Mouse (Mus musculus) mouse embryonic stem cell (cell line): ENCODE results near the gene Rptor.

Experiments
- in situ Hi-C, 2 experiments: fragments of 300-500 bp; cut with MboI; formaldehyde crosslinking; loops; 1 replicate in 1 of 2; 3 replicates in 1 of 2; pipeline ENCODE4 v1.14.3; 2019 to 2020; ENCODE audit warnings: low sequenced_read_pairs in 2 of 2, low pct_unique_long_range_greater_than_20kb in 1 of 2, mixed read lengths in 1 of 2; ENCODE audit not compliant: unreplicated experiment in 1 of 2

Rptor gene

DNA sequence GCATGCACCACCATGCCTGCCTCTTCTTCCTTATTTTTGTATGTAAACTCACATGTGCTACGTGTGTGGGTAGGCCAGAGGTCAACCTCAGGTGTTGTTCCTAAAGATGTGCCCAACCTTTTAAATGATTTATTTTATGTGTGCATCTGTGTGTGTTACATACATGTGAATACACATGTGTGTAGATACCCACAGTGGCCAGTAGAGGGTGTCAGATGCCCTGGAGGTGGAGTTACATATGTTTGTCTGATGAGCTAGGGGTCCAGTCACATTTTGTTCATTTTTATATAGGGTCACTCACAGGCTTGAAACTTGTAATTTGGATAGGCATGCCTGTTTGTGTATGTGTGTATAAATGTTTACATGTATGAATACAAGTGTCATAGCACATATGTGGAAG is 2.4 kb upstream of the Rptor start:
- in situ Hi-C loops, result no loop called here

DNA sequence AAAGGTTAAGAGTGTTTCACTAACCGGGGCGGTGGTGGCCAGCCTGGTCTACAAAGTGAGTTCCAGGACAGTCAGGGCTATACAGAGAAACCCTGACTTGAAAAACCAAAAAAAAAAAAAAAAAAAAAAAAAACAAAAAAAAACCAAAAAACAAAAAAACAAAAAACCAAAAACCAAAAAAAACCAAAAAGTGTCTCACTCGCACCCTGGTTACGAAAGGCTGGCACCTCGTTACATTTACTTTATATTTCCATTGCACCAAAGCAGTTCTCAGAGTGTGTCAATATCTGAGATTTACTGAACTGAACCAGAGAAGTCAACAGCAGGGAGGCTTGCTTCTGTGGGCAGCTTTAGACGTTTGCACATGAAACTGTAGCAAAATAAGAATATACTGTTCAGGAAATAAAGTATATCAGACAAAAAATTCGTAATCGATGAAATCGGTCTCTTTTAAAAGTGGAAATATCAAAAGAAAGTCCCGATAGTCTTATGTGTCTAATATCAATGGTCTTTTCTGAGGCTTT is 466 bp upstream of the Rptor start:
- in situ Hi-C loops, result no loop called here

DNA sequence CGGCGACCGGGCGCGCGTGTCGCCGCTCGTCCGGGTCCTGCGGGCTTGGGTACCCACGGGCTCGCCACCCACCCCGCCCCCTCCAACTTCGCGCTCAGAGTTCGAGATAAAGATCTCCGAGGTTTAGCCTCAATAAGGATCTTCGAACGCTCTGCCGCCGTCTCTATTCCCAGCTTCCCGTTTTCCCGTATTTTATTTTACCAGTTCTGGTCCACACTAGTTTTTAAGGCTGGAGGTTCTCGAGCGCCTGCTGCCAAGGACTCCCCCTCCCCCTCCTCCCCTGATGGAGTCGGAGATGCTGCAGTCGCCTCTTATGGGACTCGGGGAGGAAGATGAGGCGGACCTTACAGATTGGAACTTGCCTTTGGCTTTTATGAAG is 811 bp downstream of the Rptor start:
- in situ Hi-C loops, result no loop called here

DNA sequence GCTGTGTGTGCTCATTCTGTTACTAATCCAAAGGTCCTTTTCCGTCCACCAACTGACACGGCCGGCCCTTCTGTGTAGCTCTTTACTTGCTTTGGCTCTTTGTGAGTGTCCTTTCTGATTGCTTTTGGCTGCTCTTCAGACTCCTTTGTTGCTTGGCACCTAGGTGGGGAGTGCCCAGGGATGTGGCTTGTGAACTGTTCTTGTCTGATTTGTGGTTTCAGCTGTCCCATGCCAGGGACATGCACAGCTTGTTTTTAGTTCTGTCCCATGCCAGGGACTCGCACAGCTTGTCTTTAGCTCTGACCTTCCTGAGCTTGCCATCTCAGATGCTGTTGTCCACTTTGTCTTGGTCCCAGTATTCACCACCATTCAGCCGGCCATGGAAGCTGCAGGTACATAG is 4.8 kb downstream of the Rptor start:
- in situ Hi-C loops, result no loop called here

DNA sequence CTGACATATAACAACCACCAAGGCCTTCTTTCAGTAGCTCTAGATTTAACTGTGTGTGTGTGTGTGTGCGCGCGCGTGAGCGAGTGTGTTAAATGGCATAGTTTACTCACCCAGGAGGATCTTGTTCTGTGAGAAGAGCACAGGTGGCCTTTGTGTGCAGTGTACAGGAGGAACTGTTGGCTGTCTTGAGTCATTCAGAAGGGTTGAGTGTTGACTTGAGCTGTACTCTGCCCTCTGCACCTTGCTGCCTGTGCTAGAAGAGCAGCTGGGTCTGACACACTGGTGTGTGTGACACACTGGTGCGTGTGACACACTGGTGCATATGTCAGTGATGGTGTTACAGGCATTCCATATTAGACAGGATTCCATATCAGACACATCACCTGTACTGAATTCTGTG is 8.8 kb downstream of the Rptor start:
- in situ Hi-C loops, result no loop called here

DNA sequence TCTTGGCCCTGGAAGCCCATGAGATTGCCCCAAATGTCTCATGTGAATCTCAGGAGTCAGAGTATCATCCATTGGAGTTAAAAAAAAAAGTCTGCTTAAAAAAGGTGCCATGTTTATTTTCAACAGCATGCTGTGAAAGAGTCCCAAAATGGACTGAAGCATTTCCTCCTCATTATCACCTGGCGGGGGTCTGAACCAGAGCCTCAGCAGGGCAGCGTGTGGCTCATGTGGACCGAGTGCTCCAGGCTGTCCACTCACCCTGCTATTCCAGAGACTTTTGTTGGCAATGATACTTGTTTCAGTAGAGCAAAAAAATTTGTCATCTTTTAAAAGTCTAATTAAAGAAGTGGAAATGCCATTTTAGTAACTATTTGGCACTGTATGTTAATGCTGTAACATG is 9.5 kb downstream of the Rptor start:
- in situ Hi-C loops, result no loop called here

DNA sequence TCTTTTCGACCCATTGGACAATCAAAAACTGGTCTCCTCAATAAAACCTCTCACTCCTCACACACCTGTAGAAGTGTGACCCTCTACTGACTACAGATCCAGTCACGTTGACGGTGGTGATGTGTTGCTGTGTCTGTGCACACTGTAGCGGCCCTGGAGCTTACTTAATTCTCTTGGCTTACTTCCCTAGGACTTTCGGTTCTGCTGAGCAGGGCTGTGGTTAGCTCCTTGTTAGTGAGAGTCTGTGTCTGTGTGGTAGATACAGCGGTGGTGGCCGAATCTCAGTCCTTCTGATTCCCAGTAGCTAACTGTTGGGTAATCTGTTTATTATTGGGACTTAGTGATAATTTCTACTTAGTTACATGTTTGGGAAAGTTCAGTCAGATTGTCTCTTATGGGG is 12.4 kb downstream of the Rptor start:
- in situ Hi-C loops, result no loop called here

DNA sequence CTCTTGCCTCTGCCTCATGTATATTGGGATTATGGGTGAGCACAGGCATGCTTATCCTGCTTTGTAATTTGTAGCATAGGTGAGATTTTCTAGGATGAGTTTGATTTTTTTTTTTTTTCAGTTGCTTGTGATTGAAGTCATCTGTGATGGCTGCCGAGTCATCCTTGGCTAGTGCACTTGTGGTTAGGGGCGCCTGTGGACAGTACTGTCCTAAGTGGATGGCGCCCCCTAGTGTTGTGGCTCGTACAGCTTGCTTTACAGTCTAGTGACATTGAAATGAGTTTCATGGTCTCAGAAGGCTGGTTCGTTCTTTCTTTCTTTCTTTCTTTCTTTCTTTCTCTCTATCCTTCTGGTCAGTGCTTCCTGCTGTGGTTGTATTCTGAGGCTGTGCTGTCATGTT is 16.1 kb downstream of the Rptor start:
- in situ Hi-C loops, result no loop called here

DNA sequence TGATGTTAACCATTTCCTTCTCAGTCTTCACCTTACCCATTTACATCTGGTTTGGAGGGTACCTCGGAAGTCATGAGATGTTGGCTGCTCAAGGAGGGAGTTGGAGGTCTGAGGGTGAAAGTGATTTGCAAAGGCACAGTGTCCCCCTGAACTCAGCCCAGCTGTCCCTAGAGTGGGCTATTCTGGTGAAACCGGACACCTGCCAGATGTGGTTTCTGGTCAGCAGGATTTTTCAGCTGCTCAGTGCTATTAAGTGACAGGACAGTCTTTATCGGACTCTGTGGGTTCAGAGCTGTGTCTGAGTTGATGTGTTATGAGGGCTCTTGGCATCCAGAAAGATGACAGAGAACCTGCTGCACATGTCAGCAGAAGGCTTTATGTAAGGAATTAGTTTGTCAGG is 18.6 kb downstream of the Rptor start:
- in situ Hi-C loops, result no loop called here

DNA sequence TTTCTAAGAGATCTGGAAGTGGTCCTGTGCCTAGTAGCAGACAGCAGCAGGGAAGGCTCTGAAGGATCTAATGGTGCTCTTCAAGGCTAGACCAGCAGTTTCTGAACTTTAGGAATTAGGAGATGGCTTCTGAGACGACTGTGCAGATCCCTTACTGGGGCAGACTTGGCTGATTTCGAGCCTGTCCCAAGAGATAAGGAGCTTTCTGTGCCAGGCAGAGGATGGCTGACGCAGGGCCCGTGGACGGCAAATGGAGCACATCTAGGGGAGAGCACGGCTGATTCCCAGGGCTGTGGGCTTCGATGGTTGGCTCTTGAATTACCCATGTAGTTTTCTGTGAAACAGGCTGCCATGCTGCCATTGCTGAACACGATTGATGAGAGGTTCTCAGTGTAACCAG is 21.1 kb downstream of the Rptor start:
- in situ Hi-C loops, result no loop called here

DNA sequence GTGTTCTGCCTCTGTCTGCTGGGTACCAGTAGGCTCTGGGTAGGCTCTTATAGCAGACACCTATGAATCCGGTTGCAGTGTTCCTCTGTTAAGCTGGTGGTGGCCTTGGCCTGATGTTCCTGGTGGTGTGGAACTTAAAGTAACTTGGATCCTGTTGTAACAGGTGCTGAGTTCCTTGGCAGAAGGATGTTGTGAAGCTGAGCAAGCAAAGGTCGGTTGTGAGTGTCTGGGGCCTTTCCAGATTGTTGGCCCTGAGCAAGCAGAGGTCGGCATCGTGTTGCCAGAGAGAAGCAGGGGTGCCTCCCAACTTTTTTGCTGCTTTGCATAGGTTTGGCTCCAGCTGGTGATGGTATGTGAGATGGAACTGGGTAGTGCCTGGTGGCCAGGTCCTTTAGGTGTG is 21.7 kb downstream of the Rptor start:
- in situ Hi-C loops, result no loop called here

DNA sequence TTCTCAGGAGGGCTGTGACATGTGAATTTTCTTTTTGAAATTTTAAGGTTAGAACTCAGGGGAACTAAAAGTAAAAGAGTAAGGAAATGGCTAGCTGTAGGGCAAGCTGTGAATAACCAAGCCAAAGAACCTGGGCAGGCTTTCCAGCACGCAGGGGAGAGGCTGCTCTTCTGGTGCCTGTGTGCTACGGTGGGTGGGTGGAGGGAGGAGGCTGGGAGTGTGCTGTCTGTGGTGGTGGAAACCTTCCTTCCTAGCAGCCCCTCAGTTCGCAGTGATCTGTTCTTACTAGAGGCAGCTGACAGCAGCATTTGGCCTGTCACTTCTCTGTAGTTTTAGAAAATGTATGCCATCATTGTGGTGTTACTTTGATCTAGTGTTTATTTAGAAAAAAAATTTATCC is 22.2 kb downstream of the Rptor start:
- in situ Hi-C loops, result no loop called here

DNA sequence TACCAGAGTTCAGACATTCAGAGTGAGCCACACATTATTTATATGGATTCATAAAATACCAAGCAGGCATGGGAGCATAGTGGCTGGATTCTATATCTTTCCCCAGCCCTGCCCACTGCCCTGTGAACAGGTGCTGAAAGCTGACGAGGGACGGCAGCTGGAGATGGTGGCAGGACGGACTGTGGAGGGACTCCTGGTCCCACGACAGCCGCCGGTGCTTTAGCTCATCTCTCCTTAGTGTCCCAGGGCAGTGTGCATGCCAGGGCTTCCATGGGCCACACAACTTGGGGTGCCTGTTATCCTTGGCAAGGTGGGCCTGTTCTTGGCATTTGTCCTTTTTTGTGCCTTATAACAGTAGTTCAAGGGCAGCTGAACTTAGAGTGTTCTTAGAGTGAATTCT is 22.8 kb downstream of the Rptor start:
- in situ Hi-C loops, result no loop called here

DNA sequence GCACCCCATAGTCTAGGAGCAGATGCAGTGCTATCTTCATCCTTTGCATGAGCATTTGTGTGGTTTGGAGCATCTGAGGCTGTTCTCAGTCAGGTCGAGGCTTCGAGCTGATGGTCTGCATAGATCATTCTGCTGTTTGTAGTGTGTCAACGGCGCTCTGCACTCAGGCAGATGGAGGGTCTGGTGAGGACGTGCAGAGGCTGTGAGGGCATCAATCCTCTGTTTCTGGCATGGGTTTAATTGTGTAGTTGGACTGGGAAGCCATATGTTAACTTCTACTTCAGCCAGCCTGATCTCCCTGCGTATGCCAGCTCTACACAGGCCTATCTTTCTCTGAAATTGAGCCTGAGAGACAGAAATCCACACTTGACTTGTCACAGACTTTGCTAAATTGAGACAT is 23.2 kb downstream of the Rptor start:
- in situ Hi-C loops, result no loop called here

DNA sequence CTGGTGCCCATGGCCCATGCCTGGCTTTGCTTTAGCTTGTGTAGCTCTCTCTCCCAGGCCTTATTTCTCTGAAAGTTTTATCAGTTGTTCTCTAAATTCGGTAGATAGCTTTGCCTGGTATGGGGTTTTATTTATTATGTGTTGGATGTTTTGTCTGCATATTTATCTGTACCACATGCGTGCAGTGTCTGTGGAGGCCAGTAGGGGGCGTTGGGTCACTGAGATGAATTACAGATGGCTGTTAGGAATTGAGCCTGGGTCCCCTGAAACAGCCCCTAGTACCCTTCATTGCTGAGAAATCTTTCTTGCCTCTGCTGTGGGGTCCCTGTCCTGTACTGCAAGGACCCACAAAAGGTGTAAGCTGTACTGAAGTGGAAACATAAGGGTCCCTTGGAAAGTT is 24.5 kb downstream of the Rptor start:
- in situ Hi-C loops, result no loop called here

DNA sequence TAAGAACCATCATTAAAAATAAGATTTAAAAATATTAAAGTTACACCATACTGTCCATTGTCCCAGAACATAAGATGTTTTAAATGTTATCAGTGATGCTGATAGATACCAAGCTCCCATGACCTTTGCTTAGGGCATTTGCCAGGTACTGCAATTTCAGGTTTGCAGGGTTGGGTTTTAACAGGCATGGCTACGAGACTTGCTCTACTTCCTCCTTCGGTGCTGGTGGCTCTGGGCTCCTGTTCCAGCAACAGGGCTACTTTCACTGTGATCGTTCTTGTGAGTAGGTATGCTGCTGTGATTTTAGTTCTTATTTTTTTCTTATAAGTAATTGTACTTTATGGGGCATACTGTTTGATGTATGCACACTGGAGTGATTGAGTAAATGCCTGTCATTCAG is 26.4 kb downstream of the Rptor start:
- in situ Hi-C loops, result no loop called here

DNA sequence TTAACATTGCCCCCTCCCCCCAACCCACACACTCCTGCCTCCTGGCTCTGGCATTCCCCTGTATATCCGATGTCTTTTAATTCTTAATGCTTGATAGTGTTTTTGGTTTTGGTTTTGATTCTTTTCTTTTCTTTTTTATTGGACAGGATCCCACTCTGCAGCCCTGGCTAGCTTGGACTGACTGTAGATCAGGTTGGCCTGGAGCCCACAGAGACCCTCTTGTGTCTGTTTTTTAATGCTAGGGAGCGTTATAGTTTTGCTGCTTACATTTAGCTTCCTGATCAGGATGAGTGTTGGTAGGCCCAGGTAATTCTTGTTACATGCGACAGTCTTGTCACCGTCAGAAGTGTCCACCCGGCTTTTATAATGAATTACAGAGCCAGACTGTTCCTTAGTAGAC is 27.6 kb downstream of the Rptor start:
- in situ Hi-C loops, result no loop called here

DNA sequence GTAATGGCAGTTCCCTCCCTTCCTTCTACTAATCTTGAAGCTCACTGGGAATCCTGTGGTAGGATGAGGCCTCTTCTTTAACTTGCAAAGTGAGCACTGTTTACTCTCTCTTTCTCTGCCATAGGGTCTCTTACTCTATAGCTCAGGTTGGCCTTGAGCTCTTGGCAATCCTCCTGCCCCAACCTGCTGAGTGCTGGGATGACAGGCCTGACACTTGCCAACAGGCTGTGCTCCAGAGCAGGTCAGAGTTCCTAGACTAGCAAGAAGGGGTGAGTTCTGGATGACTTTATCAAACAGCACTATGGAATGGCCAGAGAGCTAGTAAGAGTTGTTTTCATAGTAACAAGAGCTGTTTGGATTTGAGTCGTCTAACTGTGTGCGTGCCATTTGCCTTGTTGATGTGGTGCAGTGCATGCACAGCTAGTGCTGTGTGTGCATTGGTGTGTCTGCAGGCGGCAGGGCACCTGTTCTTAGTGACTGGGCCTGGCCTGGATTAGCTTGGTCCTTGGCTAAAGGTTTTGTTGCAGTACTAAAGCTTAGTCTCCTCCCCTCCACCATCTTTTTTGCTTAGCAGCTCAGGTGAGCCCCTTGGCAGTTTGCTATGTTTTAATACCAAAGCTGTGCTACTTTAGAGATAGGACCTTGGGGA is 28.6 kb downstream of the Rptor start:
- in situ Hi-C loops, result no loop called here

DNA sequence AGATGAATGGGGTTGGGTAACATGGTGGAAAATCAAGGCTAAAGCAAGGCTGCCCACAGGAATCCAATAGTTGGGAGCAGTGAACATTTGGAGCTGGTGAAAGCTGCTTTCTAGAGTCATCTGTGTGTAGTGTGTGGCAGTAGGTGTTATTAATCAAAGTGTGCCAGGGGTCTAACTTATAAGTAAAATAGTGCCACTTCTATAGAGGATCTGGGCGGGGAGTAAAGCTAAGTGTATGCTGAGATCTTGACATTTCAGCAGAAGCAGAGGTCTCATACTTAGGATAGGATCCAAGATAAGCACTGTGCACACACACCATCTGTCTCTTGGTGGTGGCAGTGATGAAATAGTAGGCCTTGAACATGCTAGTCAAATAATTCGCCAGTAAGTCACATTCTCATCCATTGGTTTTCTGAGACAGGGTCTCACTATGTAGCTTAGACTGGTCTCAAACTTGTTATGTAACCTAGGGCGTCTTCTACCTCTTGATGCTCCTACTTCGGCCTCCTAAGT is 33.7 kb downstream of the Rptor start:
- in situ Hi-C loops, result no loop called here

DNA sequence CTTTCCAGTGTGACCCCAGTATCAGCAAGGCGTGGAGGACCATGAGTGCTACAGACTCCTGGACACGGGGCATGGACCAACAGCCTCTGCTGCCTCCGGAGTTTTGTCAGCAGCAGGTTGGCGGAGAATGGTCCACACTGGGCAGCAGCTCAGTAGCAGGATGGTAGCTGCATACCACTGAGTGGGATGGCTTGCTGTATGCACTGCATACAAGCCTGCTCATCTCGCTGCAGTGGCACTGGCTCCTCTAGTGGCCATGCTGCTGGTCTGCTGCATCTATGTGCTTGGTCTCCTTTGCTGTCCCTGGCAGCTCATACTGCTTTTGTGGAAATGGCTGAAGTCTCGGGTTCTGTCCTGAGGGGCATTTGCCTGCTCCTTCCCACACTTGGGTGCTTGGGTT is 34.8 kb downstream of the Rptor start:
- in situ Hi-C loops, result no loop called here

DNA sequence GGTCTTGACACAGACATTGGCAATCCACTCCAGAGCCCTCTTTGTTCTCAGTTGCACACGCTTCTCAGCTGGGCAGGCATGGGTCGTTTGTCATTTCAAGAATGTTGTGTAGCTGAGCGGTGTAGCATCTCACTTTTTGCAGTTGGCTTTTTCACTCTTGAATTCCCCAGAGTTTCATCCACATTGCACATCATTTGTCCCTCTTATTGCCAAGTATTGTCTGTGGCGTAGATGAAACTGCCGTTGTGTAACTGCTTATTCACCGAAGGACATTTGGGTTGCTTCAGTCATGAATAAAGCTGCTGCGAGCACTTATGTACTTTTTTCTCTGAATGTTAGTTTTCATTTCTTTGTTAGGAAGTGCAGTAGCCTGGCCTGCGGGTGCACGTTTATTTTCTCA is 37.8 kb downstream of the Rptor start:
- in situ Hi-C loops, result no loop called here
